Mouse (Mus musculus) embryonic facial prominence, embryonic 11.5 days (tissue): ENCODE measurements around the gene Ubap1. TPM values are rescaled to one million over a fixed set of nuclear protein-coding genes. Genes with fewer than 3 reads are reported as not detected.

Experiments used
- ATAC-seq: fragments of 200-750 bp; cut with Nextera tagmentation; replicated peaks from 2 replicates; pipeline ENCODE4 v1.8.0; 2017; ENCODE audit warnings: low read depth; ENCODE audit not compliant: insufficient number of reproducible peaks, low FRiP score, low TSS enrichment
- DNase-seq: peaks from one replicate; pipeline ENCODE4 v3.0.0-alpha.2; 2015; ENCODE audit warnings: low spot score
- H3K27ac ChIP-seq: fragments of 300-500 bp; sonication (generic); replicated peaks from 2 replicates; pipeline ENCODE4 v1.5.1; 2014; ENCODE audit warnings: mild to moderate bottlenecking, low read depth, low read length, control low read depth
- H3K27me3 ChIP-seq: fragments of 300-500 bp; sonication (generic); 2 replicates; pipeline ENCODE4 v1.6.1; 2014; ENCODE audit warnings: mild to moderate bottlenecking, low read length, moderate library complexity, mixed read lengths; ENCODE audit not compliant: control insufficient read depth, insufficient read depth
- H3K36me3 ChIP-seq: fragments of 300-500 bp; sonication (generic); replicated peaks from 2 replicates; pipeline ENCODE4 v1.6.1; 2014; ENCODE audit warnings: low read depth, mild to moderate bottlenecking, low read length, moderate library complexity, mixed read lengths; ENCODE audit not compliant: control insufficient read depth, insufficient read depth
- H3K4me1 ChIP-seq: fragments of 300-500 bp; sonication (generic); 2 replicates; pipeline ENCODE4 v1.6.1; 2014; ENCODE audit warnings: low read length, mixed read lengths; ENCODE audit not compliant: control insufficient read depth, insufficient read depth
- H3K4me2 ChIP-seq: fragments of 300-500 bp; sonication (generic); 2 replicates; pipeline ENCODE4 v1.6.1; 2014; ENCODE audit warnings: low read depth, mild to moderate bottlenecking, control low read depth, low read length, moderate library complexity
- H3K4me3 ChIP-seq: fragments of 300-500 bp; sonication (generic); 2 replicates; pipeline ENCODE4 v1.5.1; 2014; ENCODE audit warnings: low read depth, low read length, control low read depth
- H3K9ac ChIP-seq: fragments of 300-500 bp; sonication (generic); replicated peaks from 2 replicates; pipeline ENCODE4 v1.6.1; 2014; ENCODE audit warnings: mild to moderate bottlenecking, control low read depth, low read length
- H3K9me3 ChIP-seq: fragments of 300-500 bp; sonication (generic); replicated peaks from 2 replicates; pipeline ENCODE4 v1.6.1; 2016; ENCODE audit warnings: mild to moderate bottlenecking, low read length, inconsistent platforms, mixed read lengths; ENCODE audit not compliant: control insufficient read depth
- WGBS: fragments of 180-500 bp; shearing (Covaris S2); extraction: QIAGEN DNeasy Blood & Tissue Kit; methylation state at CpG from one replicate; pipeline ENCODE4 v1.1.7; 2014; 5-methylcytosine and 5-hydroxymethylcytosine counted together
- polyA plus RNA-seq: library from polyadenylated mRNA; unstranded; fragments of >200 nt; fragmentation: Nextera tagmentation; extraction: Ambion mirVana; gene quantifications from 2 replicates; pipeline ENCODE4 v1.2.1, GENCODE M21; 2014

Ubap1 gene
- 69.2 and 80.3 TPM in 2 replicates for polyA plus RNA-seq

DNA sequence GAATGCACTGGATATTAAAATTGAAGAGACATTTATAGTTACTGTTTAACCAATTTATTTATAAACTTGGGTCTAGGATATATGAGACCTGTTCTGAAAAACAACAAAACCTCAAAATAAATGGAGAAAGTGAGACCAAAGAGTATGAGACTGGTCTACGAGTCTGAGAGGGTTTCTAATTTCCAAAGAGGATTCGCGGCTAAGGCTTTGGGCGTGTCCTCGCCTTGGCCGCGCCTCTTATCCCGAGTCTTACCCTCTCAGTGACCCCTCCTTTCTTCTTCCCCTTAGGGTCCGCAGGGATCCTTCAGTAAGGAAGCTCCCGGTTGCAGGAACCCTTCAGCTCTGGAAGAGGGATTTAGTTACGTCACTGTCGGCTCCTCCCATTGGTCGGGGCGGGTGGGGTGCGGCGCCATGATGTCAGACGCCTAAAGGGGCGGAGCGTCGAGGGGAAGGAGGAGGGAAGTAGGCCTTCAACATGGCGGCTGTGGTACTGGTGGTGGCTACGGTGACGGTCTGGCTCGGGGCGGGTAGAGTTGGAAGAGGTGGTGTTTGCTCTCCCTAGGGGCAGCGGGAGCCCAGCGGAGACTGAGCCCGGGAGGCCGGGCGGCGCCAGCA is at the start of gene Ubap1:
Gene Ubap1 (plus strand): TSS at position 413 of the 615 bp plus-strand sequence.
- no peaks in the 10 kb centered on the region for H3K9me3 ChIP-seq
- peak; percentile 98 for ATAC-seq
- peak within 1 kb of the TSS; percentile 34 for H3K4me2 ChIP-seq
- H3K4me3 ChIP-seq = peak within 1 kb of the TSS; percentile 79
- no peaks in the 10 kb centered on the region for H3K27me3 ChIP-seq
- WGBS = under 1% methylated on average over 31 of the region's 31 CpGs
- DNase-seq = peak; percentile 99
- H3K4me1 ChIP-seq = no peaks in the 10 kb centered on the region
- H3K9ac ChIP-seq = peak within 1 kb of the TSS; percentile 69
- peak within 1 kb of the TSS; percentile 63 for H3K27ac ChIP-seq
- peaks cover 3% of the 10 kb centered on the region; the same call in 1 of the 2 replicates for H3K36me3 ChIP-seq

DNA sequence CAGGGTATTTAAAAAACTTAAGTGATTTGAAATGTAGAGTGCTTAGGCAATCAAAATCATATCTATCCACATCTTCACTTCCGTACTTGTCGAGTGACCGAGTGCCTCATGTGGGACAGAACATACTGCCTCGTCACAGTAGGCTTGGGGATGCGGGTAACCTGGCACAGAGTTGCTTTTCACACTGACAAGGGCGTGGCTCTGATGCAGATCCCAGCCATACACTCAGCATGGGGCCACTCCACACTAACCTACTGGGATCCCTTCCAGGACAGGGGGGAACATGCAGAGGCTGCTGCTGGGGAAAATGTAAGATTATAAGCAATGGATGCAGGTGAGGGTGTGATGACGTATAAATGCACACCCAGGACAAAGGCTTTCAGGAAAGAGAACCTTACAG is 45.1 kb upstream of the Ubap1 start:
- no peak for ATAC-seq
- peaks cover 2% of the 10 kb centered on the region for H3K36me3 ChIP-seq

DNA sequence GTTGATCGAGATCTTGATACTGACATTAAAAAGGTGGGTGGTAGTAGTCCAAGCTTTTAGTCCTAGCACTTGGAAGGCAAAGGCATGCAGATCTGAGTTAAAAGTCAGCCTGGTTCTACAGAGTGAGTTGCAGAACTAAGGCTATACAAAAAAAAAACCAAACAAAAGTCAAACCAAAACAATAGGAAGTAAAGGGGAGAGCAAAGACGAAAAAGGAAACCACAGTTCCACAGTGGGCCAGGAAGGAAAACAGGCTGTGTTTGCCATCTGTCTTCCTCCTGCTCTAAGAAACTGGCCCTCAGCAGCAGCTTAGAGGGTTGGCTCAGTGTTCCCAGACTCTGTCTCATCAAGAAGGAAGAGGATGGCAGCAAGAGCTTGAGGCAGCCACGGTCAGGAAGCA is 44.5 kb upstream of the Ubap1 start:
- H3K27me3 ChIP-seq = no peaks in the 10 kb centered on the region
- H3K9ac ChIP-seq = no peak overlapping the region
- no peak for ATAC-seq
- DNase-seq = no peak
- H3K36me3 ChIP-seq = no peaks in the 10 kb centered on the region; the same call in 1 of the 2 replicates
- H3K4me2 ChIP-seq = no peak overlapping the region
- H3K4me3 ChIP-seq = no peak overlapping the region
- H3K27ac ChIP-seq = no peak overlapping the region
- no peaks in the 10 kb centered on the region for H3K9me3 ChIP-seq
- 63% methylated on average over 3 of the region's 3 CpGs for WGBS
- H3K4me1 ChIP-seq = no peaks in the 10 kb centered on the region

More for the DNA sequence above, 45.1 kb upstream of the Ubap1 start:
- Histone ChIP-seq H3K27ac (no peak overlapping the region), H3K27me3 (no peaks in the 10 kb centered on the region), H3K4me2 (no peak overlapping the region), H3K9ac (no peak overlapping the region), H3K9me3 (no peaks in the 10 kb centered on the region), H3K4me1 (no peaks in the 10 kb centered on the region), H3K4me3 (no peak overlapping the region)
- DNase-seq = no peak
- WGBS = 93% methylated on average over 7 of the region's 7 CpGs

DNA sequence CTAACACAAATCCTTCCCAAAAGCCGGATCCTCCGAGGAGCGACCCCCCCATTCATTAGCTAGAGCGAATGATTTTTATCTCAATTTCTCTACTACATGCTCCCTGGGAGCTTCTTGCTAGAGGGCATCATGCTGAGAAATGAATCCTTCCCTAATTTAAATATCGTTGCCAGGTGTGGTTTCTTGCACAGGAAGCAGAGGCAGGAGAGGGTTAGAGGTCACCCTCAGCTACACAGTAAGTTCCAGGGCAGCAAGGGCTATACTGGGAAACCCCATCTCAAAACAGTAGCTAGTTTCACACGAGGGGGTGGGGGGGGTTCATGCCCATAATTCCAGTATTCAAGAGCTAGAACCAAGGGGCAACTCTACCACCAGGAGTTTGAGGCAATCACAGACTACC is 41.4 kb upstream of the Ubap1 start:
- DNase-seq (no peak), ATAC-seq (no peak)
- H3K27me3 ChIP-seq = no peaks in the 10 kb centered on the region
- H3K36me3 ChIP-seq = no peaks in the 10 kb centered on the region; the same call in 1 of the 2 replicates
- H3K27ac ChIP-seq = no peak overlapping the region
- no peaks in the 10 kb centered on the region for H3K9me3 ChIP-seq
- no peak overlapping the region for H3K4me2 ChIP-seq
- whole genome bisulfite sequencing = 68% methylated on average over 6 of the region's 6 CpGs
- H3K4me3 ChIP-seq = no peak overlapping the region
- H3K4me1 ChIP-seq = no peaks in the 10 kb centered on the region
- no peak overlapping the region for H3K9ac ChIP-seq

DNA sequence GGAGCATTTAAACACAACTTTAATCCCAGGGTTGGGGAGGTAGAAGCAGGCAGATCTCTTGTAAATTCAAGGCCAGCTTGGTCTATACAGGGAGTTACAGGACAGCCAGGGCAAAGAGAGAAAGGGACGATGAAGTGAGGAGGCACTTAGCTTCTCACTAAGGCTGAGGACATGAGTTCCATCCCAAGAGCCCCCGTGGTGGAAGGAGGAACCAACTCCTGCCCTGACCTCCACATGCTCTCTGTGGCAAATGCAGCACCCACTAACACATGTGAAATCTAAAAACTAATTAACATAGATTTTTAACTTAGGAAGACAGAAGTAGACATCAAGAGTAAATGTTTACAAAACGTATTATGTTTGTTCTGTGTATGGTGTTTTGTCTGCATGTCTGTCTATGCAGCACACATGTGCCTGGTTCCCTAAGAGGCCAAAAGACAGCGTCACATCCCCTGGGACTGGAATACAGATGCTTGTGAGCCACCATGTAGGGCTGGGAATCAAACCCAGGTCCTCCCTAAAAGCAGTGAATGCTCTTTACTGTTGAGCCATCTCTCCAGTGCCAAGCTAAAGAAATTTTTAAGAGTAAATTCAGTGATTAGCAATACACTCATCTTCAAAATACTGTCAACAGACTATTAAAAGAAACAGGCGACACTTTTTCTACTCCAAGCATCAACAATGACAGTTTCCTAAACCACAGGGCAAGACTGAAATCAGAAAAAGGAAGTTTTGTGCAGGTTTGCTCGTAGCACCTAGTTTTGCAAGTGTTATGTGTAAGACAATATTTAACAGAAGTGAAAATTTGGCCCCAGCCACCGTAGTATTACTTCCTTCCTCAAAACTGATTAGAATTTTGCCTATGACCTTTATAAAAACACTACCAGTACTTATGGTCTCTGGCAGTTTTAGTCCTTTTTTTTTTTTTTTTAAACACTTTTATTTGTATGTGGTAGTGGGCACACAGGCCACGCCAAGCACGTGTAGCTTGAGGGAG is 37.9 kb upstream of the Ubap1 start:
- DNase-seq (no peak), ATAC-seq (no peak)
- Histone ChIP-seq H3K4me3 (no peak overlapping the region), H3K36me3 (no peaks in the 10 kb centered on the region; the same call in 1 of the 2 replicates), H3K4me1 (no peaks in the 10 kb centered on the region), H3K4me2 (no peak overlapping the region), H3K9me3 (no peaks in the 10 kb centered on the region), H3K27me3 (no peaks in the 10 kb centered on the region), H3K9ac (no peak overlapping the region), H3K27ac (no peak overlapping the region)
- WGBS = 89% methylated on average over 9 of the region's 9 CpGs

DNA sequence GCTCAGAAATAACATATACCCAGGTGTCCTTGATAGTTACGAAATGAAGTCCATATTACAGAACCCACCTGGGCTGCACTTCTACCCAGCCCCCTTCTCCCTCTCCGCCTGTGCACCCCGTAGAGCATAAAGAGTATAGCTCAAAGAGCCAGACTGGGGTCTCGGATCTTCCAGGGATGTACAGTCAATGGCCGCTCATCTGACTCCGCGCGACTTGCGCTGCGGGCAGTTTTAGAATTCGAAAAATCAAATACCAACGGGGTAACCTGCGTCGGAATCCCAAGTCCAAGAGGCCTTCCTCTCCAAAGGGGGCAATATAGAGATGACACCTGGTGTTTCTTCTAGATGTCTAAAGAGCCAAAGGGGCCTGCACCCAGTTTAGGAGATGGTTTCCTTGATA is 35.1 kb upstream of the Ubap1 start:
- no peaks in the 10 kb centered on the region for H3K36me3 ChIP-seq
- H3K9me3 ChIP-seq = no peaks in the 10 kb centered on the region
- 18% methylated on average over 14 of the region's 14 CpGs for WGBS
- DNase-seq (no peak), ATAC-seq (no peak)
- H3K27ac ChIP-seq = peak overlapping the region; percentile 78; the same call in 1 of the 2 replicates
- H3K27me3 ChIP-seq = no peaks in the 10 kb centered on the region
- peak overlapping the region; percentile 65 for H3K4me2 ChIP-seq
- peak overlapping the region; percentile 97 for H3K4me3 ChIP-seq
- H3K4me1 ChIP-seq = no peaks in the 10 kb centered on the region
- H3K9ac ChIP-seq = peak overlapping the region; percentile 95

DNA sequence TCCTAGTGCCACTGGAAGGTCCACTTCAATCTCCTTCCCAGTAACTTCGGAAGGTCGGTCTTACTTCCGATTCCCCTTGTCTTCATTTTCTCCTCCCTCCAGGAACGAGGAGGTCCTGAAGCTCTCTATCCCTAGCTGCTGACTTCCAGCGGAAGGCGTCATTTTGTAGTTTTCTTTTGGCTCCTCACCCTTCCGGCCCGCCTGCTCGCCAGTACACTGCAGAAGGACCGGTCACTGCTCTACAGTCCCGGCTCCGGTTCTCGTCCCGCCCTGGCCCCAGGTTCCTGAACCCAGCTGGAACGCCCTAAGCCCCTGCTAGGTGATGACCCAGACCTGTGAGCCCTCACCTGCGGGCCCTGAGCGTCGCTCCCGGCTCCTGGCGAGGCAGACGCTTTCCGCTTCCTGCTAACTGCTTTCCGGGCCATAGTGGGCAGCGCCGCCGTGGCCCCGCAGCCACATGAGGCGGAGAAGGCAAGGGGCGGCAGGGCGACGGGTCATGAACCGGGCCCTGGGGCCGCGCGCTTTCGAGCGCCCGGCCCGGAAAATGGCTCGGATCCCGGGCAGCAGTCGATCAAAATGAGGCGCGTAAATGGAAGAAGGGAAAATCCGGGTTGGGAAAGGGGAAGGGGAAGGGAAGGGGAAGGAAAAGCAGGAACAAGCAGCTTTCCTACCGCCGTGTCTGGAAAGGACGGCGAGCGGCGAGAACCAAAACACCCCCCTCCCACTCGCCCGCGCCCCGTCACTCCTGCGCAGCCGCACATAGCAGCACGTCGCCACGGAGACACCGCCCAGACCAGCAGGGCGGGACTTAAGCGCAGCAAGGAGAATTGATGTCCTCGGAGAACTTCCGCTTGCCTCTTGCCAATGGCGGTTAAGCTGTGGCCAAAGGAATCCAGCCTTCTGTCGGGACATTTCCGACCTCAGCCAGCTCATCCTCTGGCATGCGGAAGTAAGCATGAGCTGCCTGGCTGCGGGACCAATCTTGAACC is 34.4 kb upstream of the Ubap1 start, which contains the start of gene Dcaf12:
Gene Dcaf12 (minus strand): TSS at position 749 of the 989 bp plus-strand sequence.
- peak within 1 kb of the TSS; percentile 97 for H3K4me3 ChIP-seq
- no peaks in the 10 kb centered on the region for H3K9me3 ChIP-seq
- DNase-seq (peak; percentile 96), ATAC-seq (peak; percentile 93)
- peak within 1 kb of the TSS; percentile 78 for H3K27ac ChIP-seq
- no peaks in the 10 kb centered on the region for H3K4me1 ChIP-seq
- WGBS = under 1% methylated on average over 70 of the region's 70 CpGs
- H3K4me2 ChIP-seq = peak within 1 kb of the TSS; percentile 65
- peak within 1 kb of the TSS; percentile 95 for H3K9ac ChIP-seq
- no peaks in the 10 kb centered on the region for H3K27me3 ChIP-seq
- no peaks in the 10 kb centered on the region for H3K36me3 ChIP-seq
